Mouse (Mus musculus) embryonic fibroblast, embryonic 13.5 days (primary cell): ENCODE data around the gene Kcnh1. TPM values are rescaled to one million over a fixed set of nuclear protein-coding genes. Genes with fewer than 3 reads are reported as not detected.

Experiments
- H3K27ac ChIP-seq: 2 replicates; pipeline ENCODE4 v1.5.1; 2012; ENCODE audit warnings: low read length, control low read depth, inconsistent platforms; ENCODE audit not compliant: insufficient read depth
- H3K4me1 ChIP-seq: 2 replicates; pipeline ENCODE4 v1.6.1; 2011; ENCODE audit warnings: low read length; ENCODE audit not compliant: control insufficient read depth, insufficient read depth
- H3K4me3 ChIP-seq: 2 replicates; pipeline ENCODE4 v1.5.1; 2011; ENCODE audit warnings: mild to moderate bottlenecking, control low read depth, low read length; ENCODE audit not compliant: insufficient read depth
- CTCF ChIP-seq: IDR thresholded peaks from 2 replicates; pipeline ENCODE4 v1.5.1; 2011; ENCODE audit warnings: mild to moderate bottlenecking, control low read depth, low read length, moderate library complexity, borderline replicate concordance; ENCODE audit not compliant: insufficient read depth
- POLR2A ChIP-seq: IDR thresholded peaks from 2 replicates; pipeline ENCODE4 v1.6.1; 2011; ENCODE audit warnings: low read depth, mild to moderate bottlenecking, control low read depth, low read length, moderate library complexity
- polyA plus RNA-seq: library from polyadenylated mRNA; stranded (reverse); fragments of >200 nt; gene quantifications from 2 replicates; pipeline ENCODE4 v1.2.4, GENCODE M21; 2011; ENCODE audit warnings: low read depth; ENCODE audit not compliant: missing spikeins, insufficient read length

Gene Kcnh1
- polyA plus RNA-seq, 1 experiment, result not detected

DNA sequence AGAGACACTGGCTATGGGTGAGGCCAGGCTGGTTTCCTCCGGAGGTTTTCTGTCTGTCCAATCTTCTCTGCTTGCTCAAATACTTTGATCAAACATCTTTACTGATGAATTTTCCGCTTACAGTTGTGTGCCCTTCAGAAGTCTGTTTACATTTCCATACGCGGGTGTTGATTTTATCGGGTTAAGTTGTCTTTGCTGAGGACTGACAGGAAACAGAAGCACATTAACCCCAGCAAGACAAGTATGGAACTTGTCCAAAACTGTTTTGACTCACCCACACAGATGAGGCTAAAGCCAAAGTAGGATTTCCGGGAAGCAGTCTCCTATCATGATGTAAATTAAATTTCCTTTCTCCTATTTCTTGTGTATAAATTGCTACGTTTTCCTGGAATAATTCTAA lies 286.1 kb downstream of the Kcnh1 start:
- TF ChIP-seq CTCF (no peak), POLR2A (no peak)
- Histone ChIP-seq H3K4me3 (no peak overlapping the region), H3K4me1 (no peaks in the 10 kb centered on the region), H3K27ac (no peak overlapping the region)

DNA sequence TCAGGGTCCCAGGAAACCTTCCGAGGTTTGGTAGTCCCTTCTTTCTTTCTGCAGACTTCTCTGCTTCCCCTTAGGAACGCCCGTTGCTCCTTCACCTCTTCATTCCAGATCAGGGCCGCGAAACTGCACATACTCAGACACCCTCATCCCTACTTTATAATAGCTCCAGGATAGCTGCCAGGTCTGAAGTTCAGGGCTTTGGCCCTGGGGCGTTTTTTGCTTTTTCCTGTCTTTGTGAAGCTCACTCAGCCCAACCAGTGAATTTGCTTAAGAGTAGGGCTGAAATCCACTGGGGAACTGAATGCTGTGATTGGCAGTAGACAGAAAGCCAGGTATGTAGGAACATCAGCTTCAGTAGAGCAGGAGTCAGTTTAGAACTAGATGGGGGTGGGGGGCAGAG lies 287.0 kb downstream of the Kcnh1 start:
- TF ChIP-seq CTCF, result no peak
- Histone ChIP-seq H3K4me3 (no peak overlapping the region), H3K4me1 (no peaks in the 10 kb centered on the region), H3K27ac (no peak overlapping the region)

DNA sequence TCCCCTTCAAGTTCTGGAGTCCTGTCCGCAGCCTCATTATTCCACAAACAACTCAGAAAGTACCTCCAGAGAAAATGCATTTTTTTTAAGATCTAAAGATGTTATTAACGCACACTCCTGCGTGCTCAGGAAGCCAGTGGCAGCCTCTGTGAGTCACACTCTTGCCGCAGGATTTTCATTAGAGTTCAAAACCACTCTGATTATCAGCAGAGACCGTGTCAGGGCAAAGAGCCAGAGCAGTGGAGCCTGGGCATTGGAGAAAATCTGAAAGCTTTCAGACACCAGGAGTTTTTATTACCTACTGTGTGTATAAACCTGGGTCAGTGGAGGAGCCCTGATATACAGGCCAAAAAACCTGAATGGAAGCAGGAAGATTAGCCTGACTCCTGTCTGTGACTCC lies 287.6 kb downstream of the Kcnh1 start:
- Histone ChIP-seq H3K27ac (no peak overlapping the region), H3K4me3 (no peak overlapping the region), H3K4me1 (no peaks in the 10 kb centered on the region)
- no peak for TF ChIP-seq CTCF
- TF ChIP-seq POLR2A, result no peak

DNA sequence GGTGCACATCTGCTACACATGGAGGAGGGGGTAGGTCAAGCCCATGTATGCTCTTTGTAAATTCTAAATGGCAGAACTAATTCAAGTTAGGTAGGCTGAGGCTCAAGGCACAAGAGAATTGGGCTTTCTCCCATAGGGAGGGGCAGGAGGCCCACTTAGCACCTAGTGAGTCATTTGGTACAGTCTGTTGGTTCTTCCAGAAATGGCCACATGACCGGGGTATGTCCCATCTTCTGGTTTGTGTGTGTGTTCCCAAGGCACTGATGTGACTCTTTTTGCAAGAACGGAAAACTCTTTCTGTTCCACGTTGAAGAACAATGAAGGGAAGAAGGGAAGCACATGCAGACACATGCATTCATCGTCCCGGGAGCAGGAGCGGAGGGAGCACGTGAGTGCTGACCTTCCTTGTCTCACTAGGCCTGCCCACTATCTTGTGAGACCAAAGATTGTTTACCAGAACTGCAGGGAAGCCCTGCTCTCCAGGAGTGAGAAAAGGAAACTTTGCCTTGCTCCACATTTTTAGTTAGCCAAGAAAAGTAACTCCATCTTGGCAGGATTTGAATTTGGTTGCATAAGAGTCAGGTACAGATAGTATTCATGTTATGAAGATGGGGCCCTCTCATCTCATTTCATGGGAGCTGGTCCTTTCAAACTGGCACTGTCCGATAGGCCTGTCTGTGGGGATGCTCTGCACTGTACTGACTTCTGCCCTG lies 289.7 kb downstream of the Kcnh1 start:
- H3K4me1 ChIP-seq, result no peaks in the 10 kb centered on the region
- H3K27ac ChIP-seq, result no peak overlapping the region
- H3K4me3 ChIP-seq, result no peak overlapping the region
- TF ChIP-seq POLR2A, result no peak
- TF ChIP-seq CTCF, result no peak

DNA sequence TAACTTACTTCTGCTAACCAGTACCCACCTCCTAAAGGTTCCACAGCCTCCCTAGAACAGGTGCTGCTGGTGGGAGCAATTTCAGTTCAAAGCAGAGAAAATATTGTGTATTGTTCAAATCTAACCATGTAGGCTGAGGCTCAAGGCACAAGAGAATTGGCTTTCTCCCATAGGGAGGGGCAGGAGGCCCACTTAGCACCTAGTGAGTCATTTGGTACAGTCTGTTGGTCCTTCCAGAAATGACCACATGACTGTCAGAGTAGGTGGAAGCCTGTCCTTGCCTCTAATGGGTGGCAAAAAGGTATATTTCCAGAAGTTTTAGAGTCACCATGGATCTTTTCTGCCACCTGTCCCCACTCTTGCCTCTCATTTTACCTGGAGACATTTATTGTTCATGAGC lies 290.9 kb downstream of the Kcnh1 start:
- Histone ChIP-seq H3K4me3 (no peak overlapping the region), H3K27ac (no peak overlapping the region), H3K4me1 (no peaks in the 10 kb centered on the region)
- TF ChIP-seq CTCF, result no peak
- no peak for TF ChIP-seq POLR2A

DNA sequence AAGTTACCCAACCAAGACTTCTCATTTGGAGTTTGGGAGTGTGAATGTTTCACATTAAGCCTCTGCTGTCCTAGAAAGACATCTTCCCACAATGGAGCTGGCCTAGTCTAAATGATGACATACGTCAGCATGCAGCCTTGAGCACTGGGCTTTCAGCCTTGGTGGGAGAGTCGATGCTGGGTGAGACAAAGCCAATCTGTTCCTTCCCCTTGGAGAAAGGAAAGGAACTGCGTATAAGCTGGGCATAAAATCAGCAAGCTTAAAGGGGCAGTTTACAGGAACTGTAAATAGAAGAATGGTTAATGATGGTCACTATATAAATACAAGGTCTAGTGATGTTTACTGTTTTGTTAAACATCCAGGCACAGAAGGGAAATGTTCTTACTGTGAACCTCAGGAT lies 294.5 kb downstream of the Kcnh1 start:
- H3K4me1 ChIP-seq, result no peaks in the 10 kb centered on the region
- H3K4me3 ChIP-seq, result no peak overlapping the region
- no peak for TF ChIP-seq POLR2A
- TF ChIP-seq CTCF, result no peak
- no peak overlapping the region for H3K27ac ChIP-seq

DNA sequence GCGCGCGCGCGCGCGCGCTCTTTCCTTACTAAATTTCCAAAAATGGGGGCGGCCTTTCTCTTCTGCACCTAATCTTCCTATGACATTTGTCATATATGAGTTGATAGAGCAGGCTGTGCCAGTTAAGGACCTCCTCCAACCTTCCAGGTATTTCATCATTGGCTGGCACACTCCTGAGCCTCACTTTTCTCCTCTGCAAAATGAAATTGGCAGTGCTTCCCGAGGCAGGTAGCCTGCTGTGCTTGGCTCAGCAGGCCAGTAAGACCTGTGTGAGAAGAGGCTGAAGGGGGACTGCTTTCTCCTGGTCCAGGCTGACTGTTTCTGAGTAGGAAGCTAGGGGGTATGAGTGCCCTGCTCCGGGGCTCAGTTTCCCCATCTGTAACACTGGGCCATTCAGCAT lies 297.0 kb downstream of the Kcnh1 start:
- H3K27ac ChIP-seq, result no peak overlapping the region
- no peak for TF ChIP-seq POLR2A
- TF ChIP-seq CTCF, result no peak
- H3K4me3 ChIP-seq, result no peak overlapping the region
- no peaks in the 10 kb centered on the region for H3K4me1 ChIP-seq

DNA sequence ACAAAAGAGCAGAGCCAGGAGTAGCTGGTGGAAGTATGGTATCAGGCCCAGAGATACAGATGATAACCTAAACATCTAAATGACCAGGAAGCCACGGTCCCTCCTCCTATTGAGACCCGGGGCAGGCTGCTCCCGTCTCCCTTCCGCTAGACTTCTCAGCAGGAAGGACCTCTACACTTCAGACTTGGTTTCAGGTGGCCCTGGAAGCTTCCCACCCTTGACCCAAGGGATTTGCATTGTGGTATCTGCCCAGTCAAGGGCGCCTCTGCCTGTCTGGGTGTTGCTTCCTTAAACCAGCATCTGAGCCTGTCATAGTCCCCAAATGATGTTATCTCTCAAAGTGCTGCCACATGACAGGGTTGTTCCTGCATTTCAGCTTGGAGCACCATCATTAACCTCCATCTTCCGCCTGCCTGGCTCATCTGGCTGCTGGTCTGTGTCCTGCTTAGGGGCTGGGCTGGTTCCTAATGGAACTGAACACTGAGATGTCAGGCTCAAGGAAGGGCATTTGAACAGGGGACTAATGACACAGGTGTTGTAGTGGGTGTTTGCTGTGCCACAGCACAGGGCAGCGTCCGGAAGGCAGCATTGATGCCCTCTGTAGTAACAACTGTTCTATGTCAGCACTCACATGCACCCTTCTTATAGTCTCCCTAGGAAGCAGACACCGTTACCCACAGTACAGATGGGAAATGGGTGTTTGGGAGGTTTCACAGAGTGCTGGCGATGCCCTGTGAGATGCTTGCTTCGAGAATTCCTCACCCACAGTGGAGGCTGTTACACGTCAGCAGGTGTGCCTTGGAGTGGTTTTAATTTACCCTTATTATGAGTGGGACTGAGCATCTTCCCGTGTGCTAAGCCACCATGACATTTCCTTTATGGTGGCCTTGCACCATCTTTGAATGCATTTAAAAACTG lies 299.6 kb downstream of the Kcnh1 start:
- no peaks in the 10 kb centered on the region for H3K4me1 ChIP-seq
- TF ChIP-seq CTCF (no peak), POLR2A (no peak)
- H3K27ac ChIP-seq, result no peak overlapping the region
- H3K4me3 ChIP-seq, result no peak overlapping the region

DNA sequence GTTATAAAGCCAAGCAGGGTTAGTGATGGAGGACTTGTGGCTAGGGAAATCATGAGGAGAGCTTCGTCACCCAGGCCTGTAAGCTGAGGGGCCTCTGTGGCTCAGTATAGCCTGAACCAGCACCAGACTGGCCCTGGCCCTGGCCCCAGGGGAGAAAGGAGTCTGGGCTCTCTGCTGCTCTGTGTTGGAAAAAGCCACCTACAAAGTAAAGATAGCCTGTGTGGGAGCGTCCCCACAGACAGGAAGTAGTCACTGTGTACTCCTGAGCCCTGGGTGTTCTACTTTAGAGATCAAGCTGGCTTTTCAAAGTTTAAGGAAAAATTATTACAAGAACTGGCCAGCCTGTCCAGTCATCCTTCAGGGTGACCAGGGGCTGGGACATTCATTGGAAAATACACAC lies 306.9 kb downstream of the Kcnh1 start:
- H3K27ac ChIP-seq, result no peak overlapping the region
- H3K4me1 ChIP-seq, result no peaks in the 10 kb centered on the region
- TF ChIP-seq POLR2A, result no peak
- no peak for TF ChIP-seq CTCF
- H3K4me3 ChIP-seq, result no peak overlapping the region

DNA sequence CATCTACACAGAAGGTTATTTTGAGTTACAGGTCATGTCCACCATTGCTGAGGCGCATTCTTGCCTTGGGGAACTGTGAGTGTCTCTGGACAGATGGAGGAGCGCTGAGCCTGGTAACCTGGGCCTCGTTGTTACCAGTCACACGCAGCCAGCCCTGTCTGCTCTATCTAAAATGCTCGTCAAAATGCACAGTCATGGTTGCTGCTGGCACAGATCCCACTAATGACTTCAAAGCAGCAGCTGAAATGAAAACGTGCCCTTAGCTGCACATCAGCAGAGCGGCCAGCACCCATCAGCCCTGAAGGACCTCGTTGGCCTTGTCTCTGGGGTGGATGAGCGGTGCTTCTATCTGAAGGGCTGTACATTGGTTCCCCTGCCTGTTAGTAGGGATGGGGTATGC lies 311.4 kb downstream of the Kcnh1 start:
- Histone ChIP-seq H3K4me3 (no peak overlapping the region), H3K27ac (no peak overlapping the region), H3K4me1 (no peaks in the 10 kb centered on the region)
- TF ChIP-seq POLR2A (no peak), CTCF (no peak)

DNA sequence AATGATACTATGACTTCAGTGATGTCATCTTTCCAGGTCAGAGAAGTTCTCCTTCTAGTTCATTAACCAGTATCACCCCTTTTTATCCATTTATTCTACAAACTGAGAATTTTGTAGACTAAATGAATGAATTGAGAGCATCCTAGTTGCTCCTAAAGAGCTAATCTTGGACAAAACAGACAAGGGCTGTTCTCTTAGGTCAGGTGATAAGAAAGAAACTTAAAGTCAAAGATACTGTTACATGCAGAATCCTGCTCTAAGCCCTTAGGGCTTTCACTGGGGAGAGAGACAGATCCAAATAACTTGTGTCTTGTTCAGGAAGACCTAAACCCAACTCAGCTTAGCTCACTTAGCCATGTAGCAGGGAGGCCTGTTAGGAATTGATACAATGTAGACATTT lies 312.3 kb downstream of the Kcnh1 start:
- no peaks in the 10 kb centered on the region for H3K4me1 ChIP-seq
- no peak overlapping the region for H3K27ac ChIP-seq
- H3K4me3 ChIP-seq, result no peak overlapping the region
- TF ChIP-seq POLR2A (no peak), CTCF (no peak)
